Mouse (Mus musculus) left cerebral cortex, postnatal 4 days (tissue): Measurements from ENCODE around the gene Cryzl2. TPM values are rescaled to one million over a fixed set of nuclear protein-coding genes. Genes with fewer than 3 reads are reported as not detected.

Experiments used
- DNase-seq: peaks from one replicate; pipeline ENCODE4 v3.0.0-alpha.2; 2022
- intact Hi-C: fragments of 180-260 bp; cut with DNase I; formaldehyde crosslinking; loops from one replicate; pipeline ENCODE4 v1.15.1; 2025
- total RNA-seq, 2 experiments: library from RNA; stranded (reverse); gene quantifications; 2 replicates each; pipeline ENCODE4 v1.2.3; 2021

The Cryzl2 gene
- total RNA-seq, 2 experiments from 2014 or later, result 2.2 to 3.7 TPM

DNA sequence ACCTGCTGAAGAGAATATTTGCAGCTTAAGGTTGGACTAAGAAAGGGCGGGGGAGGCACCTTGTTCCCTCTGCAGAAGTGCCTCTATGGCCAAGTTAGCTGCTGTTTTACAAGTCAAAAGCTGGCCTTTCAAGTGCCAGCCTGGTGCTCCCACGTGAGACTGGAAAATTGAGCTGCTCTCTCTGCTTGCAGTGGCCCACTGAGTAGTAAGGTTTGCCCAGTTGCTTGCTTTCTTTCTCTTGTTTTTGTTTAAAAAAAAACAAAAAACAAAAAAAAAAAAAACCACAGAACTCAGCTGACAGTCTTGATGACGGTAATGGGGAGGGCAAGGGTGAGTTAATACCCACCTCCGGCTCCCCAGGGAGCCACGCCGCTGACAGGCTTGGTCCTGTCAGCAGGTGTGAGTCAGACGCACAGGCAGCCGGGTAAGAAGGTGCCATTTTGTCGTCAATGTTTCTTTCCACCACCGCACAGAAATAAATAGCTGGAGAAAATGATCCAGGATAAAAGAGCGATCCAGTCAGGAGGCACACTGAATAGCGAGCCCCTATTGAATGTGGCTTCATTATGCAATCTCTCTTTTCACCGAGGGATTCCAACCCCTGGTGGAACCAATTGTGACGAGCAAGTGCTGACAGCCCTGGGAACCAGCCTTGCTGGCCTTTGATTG lies 18.3 kb upstream of the Cryzl2 start:
- intact Hi-C loops, result no loop called here
- DNase-seq, result peak; percentile 35

DNA sequence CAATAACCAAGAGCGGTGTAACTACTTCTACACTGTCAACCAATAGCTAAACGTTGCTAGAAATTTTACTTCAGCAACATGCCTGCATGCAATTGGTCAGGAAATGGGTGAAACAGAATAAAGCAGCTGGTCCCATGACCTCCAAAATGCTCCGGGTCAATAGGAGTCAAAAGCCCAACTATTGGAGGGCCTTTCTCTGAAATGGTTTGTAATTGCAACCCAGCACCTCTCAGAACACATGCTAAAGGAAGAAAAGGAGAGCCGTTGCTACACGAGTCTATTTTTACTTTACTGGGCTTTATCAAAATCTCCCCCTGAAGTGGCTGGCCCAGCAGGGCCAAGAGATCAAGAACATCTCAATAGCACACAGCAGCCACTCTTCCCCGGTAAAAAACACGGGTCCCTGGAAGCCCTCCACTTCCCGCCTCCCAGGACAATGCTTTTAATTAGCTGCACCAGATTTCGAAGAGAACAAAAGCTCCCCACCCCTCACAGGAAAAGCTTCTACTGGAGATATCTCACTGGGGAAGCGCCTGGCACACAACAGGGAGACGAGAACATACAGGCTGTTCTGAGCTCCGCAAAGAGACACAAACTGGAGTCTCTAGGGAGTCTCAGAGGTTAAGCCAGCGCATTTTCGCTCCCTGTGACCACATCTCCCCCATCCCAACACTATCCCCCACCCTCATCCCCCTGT lies 15.2 kb upstream of the Cryzl2 start:
- intact Hi-C loops, result no loop called here
- DNase-seq, result no peak

DNA sequence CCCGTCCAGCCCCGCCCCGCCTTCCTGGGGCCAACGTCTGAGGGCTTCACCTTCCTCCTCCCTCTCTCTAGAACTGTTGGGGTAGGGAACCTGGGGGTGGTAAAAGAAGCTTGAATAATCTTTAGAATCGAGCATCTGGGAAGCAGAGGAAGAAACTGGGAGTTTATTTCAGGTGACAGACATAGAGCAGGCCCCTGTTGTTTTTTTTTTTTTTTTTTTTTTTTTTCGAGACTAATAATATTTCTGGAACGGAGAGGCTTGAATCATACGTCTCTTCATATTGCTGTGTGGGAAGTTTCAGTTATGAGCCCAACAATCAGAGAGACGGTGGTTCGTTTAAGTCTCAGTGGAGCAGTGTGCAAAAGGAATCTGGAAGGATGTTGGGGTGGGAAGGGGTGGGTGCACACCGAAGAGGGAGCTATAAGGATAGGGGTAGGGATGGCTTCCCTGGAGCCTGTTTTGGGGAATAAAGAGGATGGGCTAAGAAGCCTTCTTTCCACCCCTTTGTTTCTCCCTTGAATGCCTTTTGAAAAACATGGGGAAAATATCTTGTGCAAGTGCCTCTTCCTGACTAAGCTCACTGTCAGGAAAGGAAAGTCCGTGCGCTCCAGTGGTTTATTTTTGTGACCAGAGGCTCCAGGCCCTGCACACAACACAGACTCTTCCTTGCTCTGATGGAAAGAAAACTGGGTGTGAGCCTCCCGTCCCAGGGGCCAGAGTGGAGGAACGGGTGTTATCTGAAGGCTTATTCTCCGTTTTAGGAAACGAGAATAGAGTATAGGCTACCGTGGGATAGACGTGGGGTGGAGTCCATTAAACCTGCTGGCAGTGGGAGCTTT lies 14.4 kb upstream of the Cryzl2 start:
- intact Hi-C loops, result no loop called here
- DNase-seq, result no peak

DNA sequence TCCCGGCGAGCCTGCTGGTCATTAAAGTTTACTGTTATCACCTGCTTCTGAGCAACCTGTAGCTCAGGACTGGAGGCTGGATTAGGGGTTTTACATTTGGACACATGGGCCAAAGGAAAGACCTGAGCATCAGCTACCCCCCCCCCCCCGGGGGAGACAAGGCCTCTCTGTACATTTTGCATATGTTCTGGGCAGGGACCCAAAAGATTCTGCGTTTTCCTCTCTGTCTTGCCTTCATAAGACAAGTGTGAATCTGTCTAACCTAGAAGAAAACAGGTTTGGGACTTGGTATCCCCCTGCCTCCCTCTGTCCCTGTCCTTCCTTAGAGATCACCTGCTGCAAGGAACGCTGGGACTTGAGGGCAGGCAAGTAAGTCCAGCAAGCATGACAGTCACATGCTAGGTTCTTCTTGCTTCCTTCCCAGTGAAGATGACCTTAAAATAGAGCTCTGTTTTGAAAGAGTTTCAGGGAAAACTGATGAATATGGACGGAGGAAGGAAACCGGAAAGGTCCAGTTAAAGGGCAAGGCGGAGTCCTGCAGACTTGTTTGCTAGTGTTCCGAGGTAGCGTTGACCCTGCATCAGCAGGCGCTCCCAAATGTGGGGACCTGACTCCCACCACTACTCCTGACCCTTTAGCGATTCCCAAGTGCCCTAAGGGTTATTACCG lies 13.6 kb upstream of the Cryzl2 start:
- no peak for DNase-seq
- intact Hi-C loops, result no loop called here

DNA sequence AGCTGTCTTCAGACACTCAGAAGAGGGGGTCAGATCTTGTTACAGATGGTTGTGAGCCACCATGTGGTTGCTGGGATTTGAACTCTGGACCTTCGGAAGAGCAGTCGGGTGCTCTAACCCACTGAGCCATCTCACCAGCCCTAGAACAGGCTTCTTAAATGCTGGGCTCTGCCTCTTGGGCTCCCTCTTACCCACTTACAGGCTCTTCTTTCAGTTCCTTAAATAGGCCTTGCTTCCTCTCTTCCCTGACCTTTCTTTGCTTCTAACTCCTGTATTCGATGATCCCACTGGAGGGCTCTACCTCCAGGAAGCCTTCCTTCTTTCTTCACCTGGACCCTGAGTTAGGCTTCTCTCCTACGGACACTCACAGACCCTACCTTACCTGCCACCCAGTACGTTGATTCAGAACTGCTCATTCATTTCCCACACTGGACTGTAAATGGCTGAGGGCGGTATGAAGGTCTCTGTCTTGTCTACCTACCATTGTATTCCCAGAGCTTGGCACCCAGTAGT lies 12.9 kb upstream of the Cryzl2 start:
- intact Hi-C loops, result no loop called here
- no peak for DNase-seq

DNA sequence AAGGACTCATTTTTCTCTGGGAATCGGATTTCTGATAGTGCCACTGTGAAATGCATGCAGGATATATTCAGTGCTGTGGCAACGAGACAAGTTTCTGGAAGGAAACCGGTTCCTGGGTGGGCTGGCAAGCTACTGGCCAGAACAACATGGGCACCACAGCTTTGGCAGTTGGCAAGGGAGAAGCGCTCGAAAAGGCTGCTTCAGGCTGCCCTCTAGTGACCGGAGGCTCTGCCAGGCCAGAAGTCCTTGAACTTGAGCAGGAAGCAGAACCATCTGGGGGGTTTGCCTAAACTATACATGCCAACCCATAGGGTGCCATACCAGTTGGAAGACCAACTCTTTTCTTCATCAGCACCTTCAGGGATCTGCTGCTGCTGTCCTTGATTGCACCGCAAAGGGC lies 12.1 kb upstream of the Cryzl2 start:
- intact Hi-C loops, result no loop called here

DNA sequence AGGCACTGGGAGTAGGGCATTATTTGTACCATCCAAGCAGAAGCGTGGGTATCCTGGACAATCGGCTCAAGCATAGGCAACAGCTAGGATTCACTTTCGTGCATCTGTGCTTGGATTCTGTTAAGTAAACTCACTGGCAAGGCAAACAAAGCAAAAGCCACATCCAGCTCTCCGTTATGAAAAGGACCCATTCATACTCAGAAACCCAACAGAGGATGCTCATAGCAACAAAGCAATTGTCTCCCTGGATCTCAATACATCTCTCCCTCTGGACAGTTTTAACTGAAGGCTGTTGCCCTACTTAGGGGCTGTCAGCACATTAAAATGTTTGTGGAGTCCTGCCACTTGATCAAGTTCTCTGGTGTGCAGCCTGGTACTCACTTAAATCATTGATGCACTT lies 11.2 kb upstream of the Cryzl2 start:
- DNase-seq, result no peak
- intact Hi-C loops, result no loop called here

More for the DNA sequence above, 12.1 kb upstream of the Cryzl2 start:
- peak; percentile 89 for DNase-seq

DNA sequence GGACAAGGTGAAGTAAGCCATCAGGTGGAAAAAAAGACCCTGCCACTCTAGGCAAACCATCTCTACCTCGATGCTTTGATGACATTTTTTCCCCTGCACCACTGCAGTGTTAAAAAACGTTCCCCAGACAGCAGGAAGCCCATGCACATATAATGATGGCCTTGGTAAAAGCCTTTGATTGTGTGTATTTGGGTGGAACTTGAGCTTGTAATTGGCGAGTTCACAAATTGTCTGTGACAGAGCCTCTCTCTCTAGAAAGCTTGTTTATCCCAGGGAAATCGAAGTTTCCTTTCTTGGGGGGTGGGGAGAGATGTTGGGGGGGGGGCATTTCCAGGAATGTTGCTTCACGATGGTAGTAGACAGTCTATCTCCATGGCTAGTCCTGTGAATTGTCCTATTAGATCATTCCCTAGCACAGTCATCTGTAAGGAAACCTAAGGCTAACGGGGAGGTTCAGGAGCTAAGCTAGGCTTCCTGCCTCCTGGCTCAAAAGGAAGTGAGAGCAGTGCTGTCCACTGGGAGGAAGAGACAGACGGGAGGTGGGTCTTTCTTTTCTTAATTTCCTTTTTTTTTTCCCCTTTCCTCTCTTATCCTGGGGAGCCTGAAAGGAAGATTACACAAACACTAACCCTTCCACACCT lies 10.1 kb upstream of the Cryzl2 start:
- no peak for DNase-seq
- intact Hi-C loops, result no loop called here

DNA sequence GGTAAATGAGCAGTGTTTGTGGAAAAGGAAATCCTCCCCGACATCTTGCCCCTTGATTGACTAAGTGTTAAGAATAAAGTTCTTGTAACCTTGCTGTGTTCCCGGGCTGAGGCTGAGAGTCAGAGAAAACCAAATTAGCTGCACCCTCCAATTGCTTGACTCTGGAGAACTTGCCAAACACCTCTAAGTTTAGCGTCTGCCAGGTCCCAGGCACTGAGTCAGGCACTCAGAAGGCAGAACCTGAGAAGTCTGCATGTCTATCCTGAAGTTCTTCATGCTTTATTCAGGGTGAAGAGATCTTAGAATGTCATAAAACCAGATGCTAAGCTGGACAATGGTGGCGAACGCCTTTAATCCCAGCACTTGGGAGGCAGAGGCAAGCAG lies 9.6 kb upstream of the Cryzl2 start:
- intact Hi-C loops, result no loop called here
- no peak for DNase-seq

DNA sequence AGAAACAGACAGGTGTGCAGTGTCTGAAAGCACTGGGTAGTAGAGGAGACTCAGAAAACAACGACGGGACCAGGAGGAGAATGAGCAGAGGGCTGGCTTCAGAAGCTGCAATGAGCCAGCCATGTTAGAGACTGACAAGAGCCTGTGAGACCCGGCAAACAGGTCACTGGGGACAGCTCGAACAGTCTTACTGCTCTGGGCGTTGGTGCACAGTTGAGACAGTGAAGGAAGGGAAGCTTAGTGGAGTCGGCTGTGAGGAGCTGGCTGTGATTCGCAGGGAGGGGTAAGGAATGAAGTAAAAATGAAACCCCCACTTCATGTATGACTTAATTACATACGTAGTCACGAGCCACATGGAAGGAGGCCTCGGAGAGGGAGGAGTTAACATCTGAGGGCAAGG lies 8.8 kb upstream of the Cryzl2 start:
- no peak for DNase-seq
- intact Hi-C loops, result no loop called here

DNA sequence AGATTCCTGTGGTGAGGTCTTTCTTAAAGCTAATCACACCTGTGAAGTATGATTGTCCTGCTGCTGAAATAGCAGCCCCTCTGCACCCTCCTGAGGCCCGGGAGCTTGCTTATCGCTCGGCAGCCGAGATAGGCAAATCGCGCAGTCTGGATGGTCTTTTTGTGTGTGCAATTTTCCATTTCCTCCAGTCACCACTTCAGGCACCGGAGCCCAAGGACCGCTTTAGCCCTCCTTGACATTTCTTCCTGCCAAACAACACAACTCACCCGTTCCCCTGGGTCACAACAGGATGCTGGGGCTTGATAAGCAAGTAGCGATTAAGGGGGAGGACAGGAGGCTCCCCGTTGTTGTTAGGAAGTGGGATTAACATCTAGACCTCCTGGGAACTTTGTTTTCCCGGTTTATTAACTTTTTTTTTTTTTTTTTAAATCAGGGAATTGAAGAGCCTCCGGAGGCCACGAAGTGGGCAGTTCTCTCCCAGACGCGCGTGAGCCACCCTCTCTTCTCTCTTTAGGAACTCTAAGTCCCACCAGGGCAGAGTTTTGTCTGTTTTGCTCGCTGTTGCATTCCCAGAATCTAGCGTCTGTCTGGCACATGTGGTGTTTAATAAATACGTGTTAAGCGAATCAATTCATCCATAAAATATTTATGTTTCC lies 8.3 kb upstream of the Cryzl2 start:
- intact Hi-C loops, result no loop called here
- no peak for DNase-seq

DNA sequence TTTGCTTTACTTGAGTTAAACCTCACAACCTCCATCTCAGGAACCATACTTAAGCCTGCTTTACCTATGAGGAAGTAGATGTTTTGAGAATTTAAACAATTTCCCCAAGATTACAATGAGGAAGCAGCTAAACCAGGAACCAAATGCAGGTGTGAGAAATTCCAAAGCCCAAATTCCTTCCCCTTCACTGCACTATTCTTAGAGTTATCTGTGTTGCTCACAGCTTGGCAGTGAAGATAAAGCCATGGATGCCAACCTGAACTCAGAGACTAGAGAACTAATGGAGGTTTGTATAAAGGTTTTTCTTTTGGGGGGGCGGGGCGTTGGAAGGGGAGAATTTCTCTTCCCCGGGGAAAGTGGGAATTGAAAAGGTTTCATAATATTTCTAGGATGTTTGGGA lies 6.1 kb upstream of the Cryzl2 start:
- no peak for DNase-seq
- intact Hi-C loops, result no loop called here

DNA sequence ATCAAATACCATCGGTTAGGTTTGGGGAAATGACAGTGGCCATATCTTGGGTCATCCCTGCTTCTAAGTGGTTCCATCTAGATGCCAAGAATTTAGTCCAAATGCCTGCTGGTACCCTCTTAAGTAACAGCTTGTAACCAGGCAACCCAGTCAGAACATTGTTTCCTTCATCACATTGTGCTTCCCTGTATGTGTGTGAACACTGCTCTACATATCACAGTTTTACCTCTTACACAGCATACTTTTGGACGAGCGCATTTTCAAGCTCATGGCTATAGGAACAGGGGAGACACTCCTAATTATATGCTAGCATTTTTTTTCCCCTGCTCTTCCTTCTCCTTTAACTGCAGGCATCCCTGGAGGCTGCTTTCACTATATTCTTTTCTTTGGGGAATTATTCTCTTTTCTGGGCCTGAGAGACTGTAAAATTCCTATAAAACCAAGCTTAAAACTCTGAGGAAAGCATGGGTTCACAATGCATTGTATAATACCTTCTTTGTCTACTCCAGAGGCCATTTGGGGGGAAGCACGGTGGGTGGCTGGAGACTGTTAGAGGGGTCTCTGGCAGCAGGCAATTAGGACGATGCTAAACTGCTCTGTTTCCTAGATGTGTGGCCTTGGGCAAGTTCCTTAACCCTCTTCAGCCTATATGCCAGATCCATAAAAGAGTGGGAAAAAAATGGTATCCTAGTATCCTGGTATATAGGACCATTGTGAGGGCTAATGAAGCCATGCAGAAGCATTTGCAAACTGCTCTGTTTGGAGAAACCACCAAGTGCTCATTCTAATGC lies 5.4 kb upstream of the Cryzl2 start:
- DNase-seq, result no peak
- intact Hi-C loops, result no loop called here

DNA sequence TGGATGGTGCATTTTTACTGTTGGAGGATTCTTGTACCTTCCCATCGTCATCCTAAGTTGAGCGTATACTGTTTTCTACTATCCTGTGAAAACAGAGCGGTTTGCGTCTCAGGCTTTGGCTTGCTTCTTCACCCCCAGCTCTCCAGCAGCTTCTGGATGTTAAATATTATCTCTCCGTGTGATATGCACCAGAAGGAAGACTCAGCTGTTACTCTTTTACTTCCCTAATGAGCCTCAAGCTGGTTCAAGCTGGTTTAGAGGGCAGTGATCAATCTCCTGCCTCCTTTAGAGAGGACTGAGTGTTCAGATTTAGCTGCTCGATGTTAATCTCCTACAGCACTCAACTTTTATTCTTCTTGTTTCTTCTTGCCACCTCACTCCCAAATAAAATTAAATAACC lies 3.5 kb upstream of the Cryzl2 start:
- intact Hi-C loops, result no loop called here

DNA sequence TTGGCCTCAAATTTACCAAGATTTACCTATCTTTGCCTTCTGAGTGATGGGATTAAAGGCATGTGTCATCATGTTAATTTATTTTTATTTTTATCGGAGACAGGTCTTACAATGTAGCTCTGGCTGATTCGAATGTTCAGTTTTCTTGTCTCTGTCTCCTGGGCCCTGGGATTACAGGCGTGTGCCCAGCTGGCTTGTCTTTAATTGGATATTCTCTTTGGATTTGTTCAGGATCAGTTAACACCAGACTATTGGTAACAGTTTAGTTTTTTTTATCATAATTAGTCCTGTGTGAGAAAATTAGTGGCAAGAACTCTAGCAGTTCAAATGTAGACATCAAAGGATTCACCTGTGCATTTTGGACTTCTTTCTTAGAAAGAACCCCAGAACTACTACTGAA lies 588 bp upstream of the Cryzl2 start:
- intact Hi-C loops, result no loop called here

More for the DNA sequence above, 3.5 kb upstream of the Cryzl2 start:
- no peak for DNase-seq

DNA sequence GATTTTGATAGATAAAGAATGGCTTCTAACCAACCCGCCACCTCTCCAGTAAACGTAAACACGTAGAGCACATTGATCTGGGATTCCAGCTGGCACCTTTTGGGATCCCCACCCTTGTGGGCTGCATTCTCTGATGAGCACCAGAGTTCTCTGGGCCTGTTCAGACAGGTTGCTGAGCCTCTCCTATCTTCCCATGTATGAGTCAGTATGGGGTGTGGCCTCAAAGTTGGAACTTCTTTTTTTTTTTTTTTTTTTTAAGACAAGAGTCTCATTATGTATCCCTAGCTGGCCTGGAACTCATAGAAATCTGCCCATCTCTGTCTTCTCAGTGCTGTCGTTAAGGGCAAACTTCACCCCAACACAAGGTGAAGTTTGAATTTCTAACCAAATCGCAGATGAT lies 1.5 kb downstream of the Cryzl2 start:
- intact Hi-C loops, result no loop called here

More for the DNA sequence above, 588 bp upstream of the Cryzl2 start:
- DNase-seq, result no peak

DNA sequence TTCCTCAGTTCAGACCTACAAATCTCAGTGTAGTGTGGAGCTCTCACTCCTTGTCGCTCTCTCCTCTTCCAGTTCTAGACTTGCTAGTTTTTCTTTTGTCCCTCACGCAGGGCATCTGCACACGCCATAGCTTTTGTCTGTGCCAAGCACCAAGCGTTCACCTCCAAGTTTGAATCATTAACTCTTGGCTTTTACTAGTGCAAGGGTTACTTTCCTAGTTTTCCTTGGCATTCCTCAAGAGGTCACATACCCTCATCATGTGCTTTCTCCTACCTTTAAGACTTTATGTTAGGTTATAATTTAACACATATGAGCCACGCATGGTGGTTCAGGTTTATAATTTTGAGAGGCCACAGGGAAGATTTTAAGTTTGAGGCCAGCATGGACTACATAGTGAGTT lies 2.9 kb downstream of the Cryzl2 start:
- intact Hi-C loops, result no loop called here
- no peak for DNase-seq

More for the DNA sequence above, 1.5 kb downstream of the Cryzl2 start:
- no peak for DNase-seq

DNA sequence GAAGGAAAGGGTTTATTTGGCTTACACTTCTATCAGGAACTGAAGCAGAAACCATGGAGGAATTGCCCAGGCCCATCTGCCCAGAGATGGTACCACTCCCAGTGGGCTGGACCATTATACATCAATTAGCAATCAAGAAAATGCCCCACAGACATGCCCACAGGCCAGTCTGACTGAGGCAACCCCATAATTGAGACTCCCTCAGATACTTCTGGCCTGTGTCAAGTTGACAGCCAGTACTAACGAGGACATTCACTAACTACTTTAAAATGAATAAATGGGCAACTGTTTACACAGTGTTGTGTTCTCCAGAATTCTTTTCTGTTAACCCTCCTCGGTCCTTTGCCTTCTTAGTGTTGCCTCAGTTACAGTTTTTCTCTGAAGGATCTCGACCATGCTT lies 4.0 kb downstream of the Cryzl2 start:
- DNase-seq, result no peak
- intact Hi-C loops, result no loop called here

DNA sequence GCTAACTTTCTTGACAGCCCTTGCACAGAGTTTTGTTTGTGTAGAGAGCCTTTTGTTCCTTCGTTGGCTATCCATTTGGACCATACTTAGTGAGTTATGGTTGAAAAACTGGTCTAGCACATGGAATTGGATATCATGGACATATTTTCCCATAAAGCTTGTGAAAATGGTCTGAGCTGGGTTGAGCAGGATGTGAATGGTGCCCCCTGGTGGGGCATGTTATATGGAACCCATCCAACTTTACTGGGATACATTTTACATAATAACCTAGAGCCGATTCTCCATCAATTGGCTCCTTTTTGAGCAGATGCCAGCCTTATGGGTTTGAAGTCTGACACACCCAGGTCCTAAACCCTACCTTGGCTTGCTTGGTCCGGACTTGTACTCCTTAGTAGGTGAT lies 6.8 kb downstream of the Cryzl2 start:
- DNase-seq, result peak; percentile 29
- intact Hi-C loops, result no loop called here
